Mouse (Mus musculus) liver, embryonic 15.5 days (tissue): ENCODE measurements around the gene Gm49325. TPM values are rescaled to one million over a fixed set of nuclear protein-coding genes. Genes with fewer than 3 reads are reported as not detected.

ENCODE experiments used
- ATAC-seq: fragments of 200-750 bp; cut with Nextera tagmentation; 2 replicates; pipeline ENCODE4 v1.8.0; 2017; ENCODE audit warnings: moderate number of reproducible peaks, mild to moderate bottlenecking, moderate library complexity; ENCODE audit not compliant: insufficient read depth
- H3K27ac ChIP-seq: fragments of 300-500 bp; sonication (generic); replicated peaks from 2 replicates; pipeline ENCODE4 v1.5.1; 2015; ENCODE audit warnings: mild to moderate bottlenecking, inconsistent platforms
- H3K27me3 ChIP-seq: fragments of 300-500 bp; sonication (generic); 2 replicates; pipeline ENCODE4 v1.6.1; 2015; ENCODE audit warnings: mild to moderate bottlenecking, inconsistent platforms
- H3K36me3 ChIP-seq: fragments of 300-500 bp; sonication (generic); replicated peaks from 2 replicates; pipeline ENCODE4 v1.6.1; 2015; ENCODE audit warnings: moderate library complexity, mild to moderate bottlenecking, inconsistent platforms
- H3K4me1 ChIP-seq: fragments of 300-500 bp; sonication (generic); replicated peaks from 2 replicates; pipeline ENCODE4 v1.6.1; 2015; ENCODE audit warnings: inconsistent platforms
- H3K4me2 ChIP-seq: fragments of 300-500 bp; sonication (generic); 2 replicates; pipeline ENCODE4 v1.6.1; 2015; ENCODE audit warnings: moderate library complexity, mild to moderate bottlenecking, inconsistent platforms
- H3K4me3 ChIP-seq: fragments of 300-500 bp; sonication (generic); replicated peaks from 2 replicates; pipeline ENCODE4 v1.5.1; 2015; ENCODE audit warnings: mild to moderate bottlenecking, inconsistent platforms
- H3K9ac ChIP-seq: fragments of 300-500 bp; sonication (generic); 2 replicates; pipeline ENCODE4 v1.6.1; 2015; ENCODE audit warnings: moderate library complexity, mild to moderate bottlenecking, inconsistent platforms
- H3K9me3 ChIP-seq: fragments of 300-500 bp; sonication (generic); replicated peaks from 2 replicates; pipeline ENCODE4 v1.6.1; 2016; ENCODE audit warnings: inconsistent platforms
- WGBS: fragments of 180-500 bp; shearing (Covaris S2); methylation state at CpG from one replicate; pipeline ENCODE4 v1.1.7; 2015; ENCODE audit warnings: mixed read lengths; ENCODE audit not compliant: insufficient replicate concordance; 5-methylcytosine and 5-hydroxymethylcytosine counted together
- polyA plus RNA-seq: library from polyadenylated mRNA; unstranded; fragments of >200 nt; fragmentation: Nextera tagmentation; extraction: Ambion mirVana; gene quantifications from 2 replicates; pipeline ENCODE4 v1.2.1, GENCODE M21; 2015

The Gm49325 gene
- polyA plus RNA-seq, 1 experiment from 2014 or later, result 0.82 TPM

GRCm38 (mm10) chr10:77647461-77647860 is 41.5 kb downstream of the Gm49325 start:
- ATAC-seq, result no peak
- H3K27me3 ChIP-seq, result no peaks in the 10 kb centered on the region
- H3K4me3 ChIP-seq, result no peak overlapping the region
- 33% methylated on average over 1 of the region's 1 CpGs for WGBS
- H3K4me1 ChIP-seq, result no peaks in the 10 kb centered on the region
- peaks cover 40% of the 10 kb centered on the region for H3K36me3 ChIP-seq
- H3K27ac ChIP-seq, result no peak overlapping the region
- no peaks in the 10 kb centered on the region for H3K9me3 ChIP-seq
- no peak overlapping the region for H3K9ac ChIP-seq
- no peak overlapping the region for H3K4me2 ChIP-seq

DNA sequence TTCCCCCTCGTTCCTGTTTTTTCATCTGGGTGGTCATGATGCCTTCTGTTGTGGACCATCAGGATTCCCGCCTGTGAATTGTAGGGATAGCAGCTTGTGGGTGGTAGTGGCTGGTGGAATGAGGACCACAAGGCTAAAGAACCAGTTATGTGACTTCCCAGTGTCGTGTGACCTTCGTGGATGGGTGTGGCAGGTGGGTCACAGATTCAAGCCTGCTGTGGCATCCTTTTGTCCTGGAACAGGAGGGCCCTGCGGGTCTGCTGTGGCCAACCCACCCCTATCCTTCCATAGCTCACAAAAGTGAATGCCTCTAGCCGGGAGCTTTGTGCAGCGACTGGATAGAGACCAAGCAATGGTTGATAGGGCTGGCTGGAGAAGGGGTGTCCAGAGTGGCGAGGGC is 41.9 kb downstream of the Gm49325 start:
- no peak for ATAC-seq
- H3K27ac ChIP-seq, result no peak overlapping the region
- H3K4me2 ChIP-seq, result no peak overlapping the region
- no peaks in the 10 kb centered on the region for H3K9me3 ChIP-seq
- WGBS, result 67% methylated on average over 8 of the region's 8 CpGs
- no peak overlapping the region for H3K4me3 ChIP-seq
- no peaks in the 10 kb centered on the region for H3K4me1 ChIP-seq
- H3K9ac ChIP-seq, result no peak overlapping the region
- peaks cover 36% of the 10 kb centered on the region for H3K36me3 ChIP-seq
- H3K27me3 ChIP-seq, result no peaks in the 10 kb centered on the region

GRCm38 (mm10) chr10:77652046-77652445 is 46.0 kb downstream of the Gm49325 start:
- Histone ChIP-seq H3K36me3 (no peaks in the 10 kb centered on the region), H3K4me2 (no peak overlapping the region), H3K4me3 (no peak overlapping the region), H3K27me3 (no peaks in the 10 kb centered on the region), H3K4me1 (no peaks in the 10 kb centered on the region), H3K27ac (no peak overlapping the region), H3K9me3 (no peaks in the 10 kb centered on the region), H3K9ac (no peak overlapping the region)
- 83% methylated on average over 9 of the region's 9 CpGs for WGBS
- ATAC-seq, result no peak

- WGBS, result 51% methylated on average over 15 of the region's 15 CpGs
- Histone ChIP-seq H3K4me3 (no peak overlapping the region), H3K9ac (no peak overlapping the region), H3K4me2 (no peak overlapping the region), H3K36me3 (no peaks in the 10 kb centered on the region), H3K27me3 (peaks cover 4% of the 10 kb centered on the region; the same call in 1 of the 2 replicates), H3K4me1 (0 out of 2 replicates have a peak, but pooled peaks cover 3% of the 10 kb centered on the region), H3K9me3 (no peaks in the 10 kb centered on the region), H3K27ac (no peak overlapping the region)
- ATAC-seq, result no peak
These were observed 52.4 kb downstream of the Gm49325 start for GRCm38 (mm10) chr10:77658286-77658994.

DNA sequence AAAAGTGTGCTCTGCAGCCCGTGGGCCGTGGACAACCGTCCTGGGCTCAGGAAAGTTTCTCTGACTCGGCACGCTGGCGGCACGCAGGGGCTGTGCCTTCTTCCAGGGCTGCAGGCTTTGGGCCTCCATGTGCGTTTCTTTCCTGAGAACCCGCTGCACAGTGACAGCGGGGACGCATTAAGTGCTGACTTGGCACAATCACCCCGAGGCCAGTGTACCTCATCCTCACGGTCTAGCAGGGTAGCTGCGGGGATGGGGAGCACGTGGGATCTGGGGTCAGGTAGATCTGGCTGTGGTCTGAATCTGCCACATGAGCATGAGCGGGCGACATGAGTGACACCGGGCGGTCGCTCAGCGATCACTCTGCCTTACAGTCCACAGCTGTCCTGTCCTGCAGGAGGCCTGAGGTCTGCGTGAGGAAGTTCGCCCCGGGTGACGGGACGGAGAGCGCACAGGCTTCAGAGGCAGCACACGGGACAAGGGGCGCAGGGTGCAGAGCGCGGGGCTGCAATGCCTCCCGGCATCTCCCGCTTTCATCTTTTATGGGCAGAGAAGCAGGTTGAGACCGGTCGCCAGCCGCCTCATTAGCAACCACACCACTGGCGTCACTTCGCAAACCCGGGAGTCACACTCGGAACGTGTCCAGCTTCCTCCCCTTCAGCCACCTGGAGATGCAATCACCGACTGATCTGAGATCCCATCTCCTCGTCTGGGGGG is 58.1 kb downstream of the Gm49325 start:
- Histone ChIP-seq H3K4me1 (no peaks in the 10 kb centered on the region), H3K27me3 (peaks cover 23% of the 10 kb centered on the region), H3K4me3 (no peak overlapping the region), H3K9me3 (no peaks in the 10 kb centered on the region), H3K4me2 (no peak overlapping the region), H3K27ac (no peak overlapping the region), H3K36me3 (no peaks in the 10 kb centered on the region), H3K9ac (no peak overlapping the region)
- ATAC-seq, result no peak
- 41% methylated on average over 43 of the region's 43 CpGs for WGBS

GRCm38 (mm10) chr10:77666342-77666741 is 60.3 kb downstream of the Gm49325 start:
- Histone ChIP-seq H3K4me2 (no peak overlapping the region), H3K4me3 (no peak overlapping the region), H3K27me3 (peaks cover 23% of the 10 kb centered on the region), H3K36me3 (no peaks in the 10 kb centered on the region), H3K9me3 (no peaks in the 10 kb centered on the region), H3K4me1 (peaks cover 9% of the 10 kb centered on the region), H3K27ac (no peak overlapping the region), H3K9ac (no peak overlapping the region)
- WGBS, result 72% methylated on average over 8 of the region's 8 CpGs
- ATAC-seq, result no peak

GRCm38 (mm10) chr10:77667402-77667801 is 61.4 kb downstream of the Gm49325 start:
- 66% methylated on average over 4 of the region's 4 CpGs for WGBS
- Histone ChIP-seq H3K9me3 (no peaks in the 10 kb centered on the region), H3K27ac (no peak overlapping the region), H3K4me1 (peaks cover 14% of the 10 kb centered on the region), H3K27me3 (peaks cover 23% of the 10 kb centered on the region), H3K9ac (no peak overlapping the region), H3K4me3 (no peak overlapping the region), H3K36me3 (no peaks in the 10 kb centered on the region), H3K4me2 (no peak overlapping the region)
- no peak for ATAC-seq

DNA sequence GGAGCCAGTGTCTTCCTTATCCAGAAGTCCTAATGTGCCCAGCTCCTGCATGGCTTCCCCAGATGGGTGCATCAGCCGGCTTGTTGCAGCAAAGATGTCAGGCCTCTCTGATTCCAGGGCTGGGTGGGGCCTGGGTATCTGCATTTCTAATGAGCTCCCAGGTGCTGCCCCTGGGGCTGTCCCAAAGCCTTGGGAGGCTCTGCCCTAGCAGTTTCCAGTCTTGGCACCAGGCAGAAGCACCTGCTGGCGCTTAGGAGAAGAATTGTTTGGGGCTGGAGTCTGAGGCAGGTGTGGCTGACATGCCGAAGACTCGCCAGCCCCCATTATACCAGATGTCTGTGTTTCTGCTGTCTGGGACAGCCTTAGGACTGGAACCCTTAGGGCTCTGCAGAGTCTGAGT is 64.7 kb downstream of the Gm49325 start:
- Histone ChIP-seq H3K9ac (no peak overlapping the region), H3K27ac (no peak overlapping the region), H3K27me3 (peaks cover 22% of the 10 kb centered on the region), H3K4me2 (no peak overlapping the region), H3K36me3 (no peaks in the 10 kb centered on the region), H3K4me3 (no peak overlapping the region), H3K4me1 (peaks cover 14% of the 10 kb centered on the region), H3K9me3 (no peaks in the 10 kb centered on the region)
- no peak for ATAC-seq
- WGBS, result 71% methylated on average over 4 of the region's 4 CpGs

GRCm38 (mm10) chr10:77671519-77671918 is 65.5 kb downstream of the Gm49325 start:
- no peak overlapping the region for H3K9ac ChIP-seq
- H3K9me3 ChIP-seq, result no peaks in the 10 kb centered on the region
- H3K27me3 ChIP-seq, result peaks cover 25% of the 10 kb centered on the region
- WGBS, result 12% methylated on average over 4 of the region's 4 CpGs
- no peaks in the 10 kb centered on the region for H3K36me3 ChIP-seq
- H3K4me1 ChIP-seq, result peaks cover 14% of the 10 kb centered on the region
- peak; percentile 85 for ATAC-seq
- no peak overlapping the region for H3K27ac ChIP-seq
- no peak overlapping the region for H3K4me3 ChIP-seq
- peak overlapping the region; percentile 2; the same call in 1 of the 2 replicates for H3K4me2 ChIP-seq

DNA sequence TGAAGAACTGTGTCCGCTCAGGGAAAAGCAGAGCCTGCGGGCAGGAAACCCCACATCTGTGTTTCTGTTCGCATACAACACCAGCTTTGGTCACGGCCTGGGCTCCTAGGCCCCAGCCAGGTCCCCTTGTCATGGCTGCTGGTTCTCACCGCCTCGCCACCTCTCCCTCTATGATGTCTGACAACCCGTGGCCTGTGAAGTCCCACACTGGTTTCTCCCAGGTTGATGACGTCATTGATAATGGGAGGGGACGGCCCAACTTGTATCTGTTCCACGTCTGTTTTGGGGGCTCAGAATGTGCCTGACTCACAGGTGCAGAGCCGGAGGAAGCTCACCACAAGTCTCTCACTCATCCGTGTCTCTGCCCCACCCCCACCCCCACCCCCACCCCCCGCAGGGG is 67.8 kb downstream of the Gm49325 start:
- 57% methylated on average over 13 of the region's 13 CpGs for WGBS
- no peaks in the 10 kb centered on the region for H3K36me3 ChIP-seq
- H3K4me1 ChIP-seq, result peaks cover 14% of the 10 kb centered on the region
- no peak overlapping the region for H3K4me3 ChIP-seq
- H3K9me3 ChIP-seq, result no peaks in the 10 kb centered on the region
- ATAC-seq, result no peak
- H3K4me2 ChIP-seq, result no peak overlapping the region
- no peak overlapping the region for H3K27ac ChIP-seq
- no peak overlapping the region for H3K9ac ChIP-seq
- peaks cover 43% of the 10 kb centered on the region for H3K27me3 ChIP-seq

DNA sequence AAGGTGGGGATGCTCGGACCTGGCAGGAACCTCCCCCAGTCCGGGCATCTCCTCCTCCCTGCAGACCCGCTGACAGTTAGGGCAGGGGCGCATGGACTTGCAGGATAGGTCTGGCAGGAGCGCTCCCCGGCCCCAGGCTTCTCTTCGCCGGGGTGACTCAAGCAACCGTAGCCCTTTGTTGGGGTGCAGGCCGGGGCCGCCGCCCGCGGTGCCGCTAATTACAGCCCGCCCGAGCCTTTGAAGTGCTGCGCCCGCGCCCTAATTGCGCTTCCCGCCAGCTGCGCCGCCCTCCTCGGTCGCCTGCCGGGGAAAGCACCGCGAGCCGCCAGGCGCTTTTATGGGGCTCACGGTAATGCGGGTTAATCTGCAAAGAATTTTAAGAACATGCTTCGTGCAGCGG is 71.6 kb downstream of the Gm49325 start:
- H3K27me3 ChIP-seq, result peaks cover 71% of the 10 kb centered on the region
- 1% methylated on average over 35 of the region's 35 CpGs for WGBS
- H3K27ac ChIP-seq, result no peak overlapping the region
- no peaks in the 10 kb centered on the region for H3K9me3 ChIP-seq
- H3K4me1 ChIP-seq, result no peaks in the 10 kb centered on the region
- H3K36me3 ChIP-seq, result no peaks in the 10 kb centered on the region
- no peak overlapping the region for H3K4me3 ChIP-seq
- no peak overlapping the region for H3K9ac ChIP-seq
- no peak for ATAC-seq
- H3K4me2 ChIP-seq, result no peak overlapping the region
